ENCODE assay signal across 30 mouse cellular contexts in genomic region chr11:113552539-113552938, GRCm38 (mm10).
DNase-seq lines count a peak whose midpoint lies in the region; ATAC-seq lines count a peak whose summit lies in the region.
"Had no signal": no experiment of that assay in that cellular context is flagged by ENCODE, and none has a peak within 500 bp of the region (broad histone marks: within the 10 kb centered on the region; RNA-seq: fewer than 3 reads in every experiment).

No protein-coding gene starts in this region.

- no peak for ATAC-seq in hindbrain, embryonic 13.5 days (ENCODE audit: low FRiP score)
- no peak for ATAC-seq in forebrain, embryonic 16.5 days
- ATAC-seq: activated CD4-positive, CD25-positive, alpha-beta regulatory T cell, adult 4 months; liver, embryonic 12.5 days; liver, postnatal 0 days had no signal

- no peak for DNase-seq in hindbrain, embryonic 10.5 days (ENCODE audit: low spot score)
- peak; percentile 23 to 28 for DNase-seq in left cerebral cortex, postnatal 25 days (ENCODE audit: low spot score in 2 of 2)
- no peak for DNase-seq in left cerebral cortex, adult 11 months (ENCODE audit: low spot score)
- DNase-seq in brain, adult 2 months (ENCODE audit: low read depth, low spot score) = peak; percentile 49
- DNase-seq in adrenal gland, adult 18-20 months (ENCODE audit: low spot score in 2 of 2) = no peak
- DNase-seq: adrenal gland, adult 8-10 months; B cell, adult 2 months; cerebellum, adult 11 months; cerebellum, adult 9-11 months; gastrocnemius, postnatal 10 days; heart, postnatal 14 days; kidney, adult 18-20 months; kidney, postnatal 25 days; liver, postnatal 0 days; lung, postnatal 36 days; retina, postnatal 1 day; right cerebral cortex, postnatal 25 days; thymus, adult 18-20 months; thymus, postnatal 25 days had no signal

- H3K27me3 ChIP-seq in hindbrain, embryonic 10.5 days (ENCODE audit: insufficient read depth, poor library complexity, severe bottlenecking) = no peaks in the 10 kb centered on the region
- no peaks in the 10 kb centered on the region for H3K27me3 ChIP-seq in hindbrain, embryonic 13.5 days
- H3K27me3 ChIP-seq in forebrain, embryonic 16.5 days (replicated peaks; ENCODE audit: control insufficient read depth, insufficient read depth, low read length) = no peaks in the 10 kb centered on the region
- H3K27me3 ChIP-seq: embryonic facial prominence, embryonic 13.5 days; kidney, embryonic 15.5 days; limb, embryonic 13.5 days; liver, embryonic 12.5 days; midbrain, embryonic 12.5 days; neural tube, embryonic 15.5 days had no signal

- H3K9me3 ChIP-seq in hindbrain, embryonic 10.5 days = no peaks in the 10 kb centered on the region
- no peaks in the 10 kb centered on the region for H3K9me3 ChIP-seq in hindbrain, embryonic 13.5 days
- H3K9me3 ChIP-seq in forebrain, embryonic 16.5 days (ENCODE audit: control insufficient read depth, low read length) = no peaks in the 10 kb centered on the region
- H3K9me3 ChIP-seq: embryonic facial prominence, embryonic 13.5 days; kidney, embryonic 15.5 days; limb, embryonic 13.5 days; liver, embryonic 12.5 days; midbrain, embryonic 12.5 days; neural tube, embryonic 15.5 days had no signal

- H3K4me1 ChIP-seq in hindbrain, embryonic 10.5 days (replicated peaks) = peaks cover 22% of the 10 kb centered on the region
- peaks cover 35% of the 10 kb centered on the region for H3K4me1 ChIP-seq in hindbrain, embryonic 13.5 days (replicated peaks)
- H3K4me1 ChIP-seq in forebrain, embryonic 16.5 days (replicated peaks; ENCODE audit: control insufficient read depth, insufficient read depth, low read length) = peaks cover 28% of the 10 kb centered on the region
- H3K4me1 ChIP-seq: kidney, embryonic 15.5 days had no signal

- no peak overlapping the region for H3K9ac ChIP-seq in hindbrain, embryonic 13.5 days
- H3K9ac ChIP-seq in forebrain, embryonic 16.5 days (replicated peaks; ENCODE audit: low read depth, low read length) = no peak overlapping the region
- H3K9ac ChIP-seq: embryonic facial prominence, embryonic 13.5 days; kidney, embryonic 15.5 days; limb, embryonic 13.5 days; liver, embryonic 12.5 days; liver, postnatal 0 days; midbrain, embryonic 12.5 days; neural tube, embryonic 15.5 days had no signal

- H3K36me3 ChIP-seq in hindbrain, embryonic 10.5 days = no peaks in the 10 kb centered on the region; the same call in 1 of the 2 replicates
- H3K36me3 ChIP-seq in hindbrain, embryonic 13.5 days = no peaks in the 10 kb centered on the region
- no peaks in the 10 kb centered on the region for H3K36me3 ChIP-seq in forebrain, embryonic 16.5 days (ENCODE audit: control insufficient read depth, insufficient read depth)
- H3K36me3 ChIP-seq: embryonic facial prominence, embryonic 13.5 days; kidney, embryonic 15.5 days; midbrain, embryonic 12.5 days; neural tube, embryonic 15.5 days had no signal

- 0 out of 2 replicates have a peak overlapping the region, but pooled peaks have one; percentile 35 for H3K27ac ChIP-seq in hindbrain, embryonic 10.5 days
- H3K27ac ChIP-seq in hindbrain, embryonic 13.5 days = no peak overlapping the region
- peak overlapping the region; percentile 91 for H3K27ac ChIP-seq in forebrain, embryonic 16.5 days (ENCODE audit: low read length)
- H3K27ac ChIP-seq: embryonic facial prominence, embryonic 13.5 days; kidney, embryonic 15.5 days; limb, embryonic 13.5 days; liver, embryonic 12.5 days; midbrain, embryonic 12.5 days; neural tube, embryonic 15.5 days; stomach, postnatal 0 days had no signal

- WGBS in hindbrain, embryonic 10.5 days = 67% methylated on average over 10 of the region's 10 CpGs
- WGBS in hindbrain, embryonic 13.5 days = 57% methylated on average over 10 of the region's 10 CpGs
- 79% methylated on average over 10 of the region's 10 CpGs for WGBS in forebrain, embryonic 16.5 days

- no peak overlapping the region for H3K4me3 ChIP-seq in hindbrain, embryonic 10.5 days
- no peak overlapping the region for H3K4me3 ChIP-seq in hindbrain, embryonic 13.5 days
- H3K4me3 ChIP-seq in forebrain, embryonic 16.5 days (replicated peaks; ENCODE audit: low read length) = no peak overlapping the region
- H3K4me3 ChIP-seq: embryonic facial prominence, embryonic 13.5 days; kidney, embryonic 15.5 days; layer of hippocampus, adult 2 months; limb, embryonic 13.5 days; liver, embryonic 12.5 days; midbrain, embryonic 12.5 days; neural tube, embryonic 15.5 days had no signal

- intact Hi-C loops in left cerebral cortex, postnatal 25 days (cut with DNase I) = no loop called here

- no peak overlapping the region for H3K4me2 ChIP-seq in hindbrain, embryonic 13.5 days
- no peak overlapping the region for H3K4me2 ChIP-seq in forebrain, embryonic 16.5 days (ENCODE audit: low read length)
- H3K4me2 ChIP-seq: embryonic facial prominence, embryonic 13.5 days; kidney, embryonic 15.5 days; limb, embryonic 13.5 days; liver, embryonic 12.5 days; midbrain, embryonic 12.5 days; neural tube, embryonic 15.5 days had no signal

Comparison
In these comparisons a context has a peak if more than half of its experiments do, and no peak if none do; other contexts are left out.
1. DNase-seq: peak in left cerebral cortex, postnatal 25 days (2 of 2) and brain, adult 2 months (single experiment); none in hindbrain, embryonic 10.5 days (single experiment), left cerebral cortex, adult 11 months (single experiment) and adrenal gland, adult 18-20 months (0 of 2).